In the genomic region with DNA sequence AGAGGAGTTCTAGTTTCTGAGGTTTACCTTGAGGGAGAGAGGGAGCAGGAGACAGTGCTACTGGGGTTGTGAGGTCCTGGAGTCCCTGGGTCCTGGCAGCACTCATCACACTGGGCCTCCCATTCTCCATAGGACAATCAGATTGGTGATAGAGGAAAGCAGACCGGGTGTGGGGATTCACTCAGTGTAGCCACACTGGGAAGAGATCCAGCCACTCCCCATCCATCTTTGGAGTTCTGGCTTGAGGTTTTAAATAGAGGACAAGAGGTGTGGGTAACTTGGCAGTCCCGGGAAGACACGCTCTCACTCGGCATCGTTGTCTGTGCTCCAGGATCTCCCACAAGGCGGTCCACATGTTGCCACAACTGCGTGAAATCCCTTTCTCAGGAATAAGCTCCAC, we compare ENCODE assay signal across 21 mouse cellular contexts.
"Had no signal": no experiment of that assay in that cellular context is flagged by ENCODE, and none has a peak within 500 bp of the region (broad histone marks: within the 10 kb centered on the region; RNA-seq: fewer than 3 reads in every experiment).

No protein-coding gene starts in this region.

- H3K9me3 ChIP-seq: liver, embryonic 13.5 days; liver, embryonic 15.5 days; midbrain, embryonic 10.5 days; midbrain, embryonic 12.5 days; neural tube, embryonic 13.5 days; neural tube, embryonic 15.5 days had no signal

- H3K9ac ChIP-seq: liver, embryonic 13.5 days; liver, embryonic 15.5 days; liver, postnatal 0 days; midbrain, embryonic 12.5 days; neural tube, embryonic 13.5 days; neural tube, embryonic 15.5 days had no signal

- H3K27me3 ChIP-seq: liver, embryonic 13.5 days; liver, embryonic 15.5 days; midbrain, embryonic 12.5 days; neural tube, embryonic 13.5 days; neural tube, embryonic 15.5 days had no signal

- H3K4me2 ChIP-seq: liver, embryonic 11.5 days; liver, embryonic 13.5 days; liver, embryonic 15.5 days; midbrain, embryonic 12.5 days; neural tube, embryonic 13.5 days; neural tube, embryonic 15.5 days had no signal

- H3K4me1 ChIP-seq: midbrain, embryonic 12.5 days; neural tube, embryonic 13.5 days; neural tube, embryonic 15.5 days had no signal

- H3K4me3 ChIP-seq: liver, embryonic 13.5 days; liver, embryonic 15.5 days; midbrain, embryonic 10.5 days; midbrain, embryonic 12.5 days; myocyte; neural tube, embryonic 13.5 days; neural tube, embryonic 15.5 days had no signal

- H3K27ac ChIP-seq: liver, embryonic 13.5 days; liver, embryonic 15.5 days; macrophage; midbrain, embryonic 10.5 days; midbrain, embryonic 12.5 days; neural tube, embryonic 13.5 days; neural tube, embryonic 15.5 days had no signal

- DNase-seq: liver, embryonic 13.5 days; liver, postnatal 0 days; lung, adult 2 months; lung, postnatal 14 days; midbrain, embryonic 14.5 days; retina, postnatal 1 day; right cerebral cortex, adult 18-20 months; right cerebral cortex, postnatal 25 days; right cerebral cortex, postnatal 4 days; spleen, adult 18-20 months; thymus, adult 18-20 months; thymus, postnatal 25 days had no signal

- H3K36me3 ChIP-seq: liver, embryonic 13.5 days; liver, embryonic 15.5 days; midbrain, embryonic 10.5 days; midbrain, embryonic 12.5 days; neural tube, embryonic 13.5 days; neural tube, embryonic 15.5 days had no signal

- ATAC-seq: liver, postnatal 0 days; midbrain, embryonic 16.5 days had no signal
